Mouse (Mus musculus) MEL (cell line): ENCODE results near the gene Ccdc40. TPM values are rescaled to one million over a fixed set of nuclear protein-coding genes. Genes with fewer than 3 reads are reported as not detected.

Source experiments
- DNase-seq: peaks from one replicate; pipeline ENCODE4 v3.0.0; 2011; ENCODE audit warnings: low read depth, low spot score
- H3K27ac ChIP-seq: 2 replicates; pipeline ENCODE4 v1.5.1; 2012; ENCODE audit warnings: low read depth, mild to moderate bottlenecking, control low read depth, low read length, moderate library complexity; ENCODE audit not compliant: control insufficient read depth
- H3K27me3 ChIP-seq, 2 experiments: fragments of 150-350 bp in 1 of 2; sonication (generic) in 1 of 2; 2 replicates each; pipeline ENCODE4 v1.6.1; 2012; ENCODE audit warnings: low read length in 2 of 2, mild to moderate bottlenecking in 2 of 2, improper control_type of control experiment in 1 of 2, moderate library complexity in 1 of 2; ENCODE audit not compliant: insufficient read depth in 2 of 2, control insufficient read depth in 1 of 2
- H3K36me3 ChIP-seq, 2 experiments: 2 replicates each; pipeline ENCODE4 v1.6.1; 2012 to 2014; ENCODE audit warnings: low read length in 2 of 2, improper control_type of control experiment in 1 of 2, inconsistent platforms in 1 of 2, mild to moderate bottlenecking in 1 of 2; ENCODE audit not compliant: insufficient read depth in 2 of 2, control insufficient read depth in 1 of 2
- H3K4me1 ChIP-seq, 2 experiments: fragments of 150-350 bp in 1 of 2; sonication (generic) in 1 of 2; 2 replicates each; pipeline ENCODE4 v1.6.1; 2012; ENCODE audit warnings: low read length in 2 of 2, improper control_type of control experiment in 1 of 2, mild to moderate bottlenecking in 1 of 2; ENCODE audit not compliant: insufficient read depth in 2 of 2, control insufficient read depth in 1 of 2
- H3K4me3 ChIP-seq, 2 experiments: fragments of 150-350 bp in 1 of 2; sonication (generic) in 1 of 2; 2 replicates each; pipeline ENCODE4 v1.5.1; 2012; ENCODE audit warnings: low read depth in 2 of 2, low read length in 2 of 2, mild to moderate bottlenecking in 2 of 2, moderate library complexity in 2 of 2, control low read depth in 1 of 2, improper control_type of control experiment in 1 of 2; ENCODE audit not compliant: control insufficient read depth in 1 of 2, insufficient read depth in 1 of 2
- H3K79me2 ChIP-seq: 2 replicates; pipeline ENCODE4 v1.6.1; 2012; ENCODE audit warnings: mild to moderate bottlenecking, low read length, moderate library complexity; ENCODE audit not compliant: control insufficient read depth, poor library complexity, insufficient read depth
- H3K9ac ChIP-seq: 2 replicates; pipeline ENCODE4 v1.6.1; 2012; ENCODE audit warnings: low read depth, mild to moderate bottlenecking, control low read depth, low read length, moderate library complexity; ENCODE audit not compliant: control insufficient read depth, poor library complexity, severe bottlenecking
- H3K9me3 ChIP-seq: fragments of 150-350 bp; sonication (generic); replicated peaks from 2 replicates; pipeline ENCODE4 v1.6.1; 2012; ENCODE audit warnings: mild to moderate bottlenecking, low read length, improper control_type of control experiment, moderate library complexity; ENCODE audit not compliant: insufficient read depth
- CTCF ChIP-seq, 3 experiments: IDR thresholded peaks in 2 of 3; conservative IDR thresholded peaks in 1 of 3; 2 replicates each; pipeline ENCODE4 v1.5.1; 2011 to 2012; ENCODE audit warnings: low read length in 3 of 3, low read depth in 2 of 3, mild to moderate bottlenecking in 2 of 3, improper control_type of control experiment in 1 of 3, inconsistent platforms in 1 of 3, mixed read lengths in 1 of 3, moderate library complexity in 1 of 3; ENCODE audit not compliant: control insufficient read depth in 1 of 3, insufficient read depth in 1 of 3, poor library complexity in 1 of 3, severe bottlenecking in 1 of 3
- ETS1 ChIP-seq: IDR thresholded peaks from 2 replicates; pipeline ENCODE4 v1.6.1; 2012; ENCODE audit warnings: low read depth, mild to moderate bottlenecking, inconsistent platforms, low read length, improper control_type of control experiment, moderate library complexity
- GABPA ChIP-seq: IDR thresholded peaks from 2 replicates; pipeline ENCODE4 v1.6.1; 2012; ENCODE audit warnings: low read depth, mild to moderate bottlenecking, inconsistent platforms, low read length, improper control_type of control experiment, moderate library complexity
- GATA1 ChIP-seq: IDR thresholded peaks from 2 replicates; pipeline ENCODE4 v1.6.1; 2011; ENCODE audit warnings: low read depth, low read length, improper control_type of control experiment
- JUND ChIP-seq: IDR thresholded peaks from 2 replicates; pipeline ENCODE4 v1.6.1; 2011; ENCODE audit warnings: low read depth, mild to moderate bottlenecking, improper control_type of control experiment, low read length
- KAT2A ChIP-seq: conservative IDR thresholded peaks from 2 replicates; pipeline ENCODE4 v1.6.1; 2012; ENCODE audit warnings: low read depth, low read length, improper control_type of control experiment, inconsistent platforms
- MAX ChIP-seq: IDR thresholded peaks from 2 replicates; pipeline ENCODE4 v1.6.1; 2011; ENCODE audit warnings: low read length, improper control_type of control experiment
- MEF2A ChIP-seq: IDR thresholded peaks from 2 replicates; pipeline ENCODE4 v1.6.1; 2014; ENCODE audit warnings: low read depth, mild to moderate bottlenecking, inconsistent platforms, low read length, improper control_type of control experiment; ENCODE audit not compliant: poor library complexity, insufficient replicate concordance, severe bottlenecking; ENCODE audit errors: extremely low read depth
- MXI1 ChIP-seq: IDR thresholded peaks from 2 replicates; pipeline ENCODE4 v1.6.1; 2011; ENCODE audit warnings: mild to moderate bottlenecking, low read depth, low read length, improper control_type of control experiment
- MYC ChIP-seq: IDR thresholded peaks from 2 replicates; pipeline ENCODE4 v1.6.1; 2011; ENCODE audit warnings: low read depth, mild to moderate bottlenecking, low read length, improper control_type of control experiment, moderate library complexity
- POLR2AphosphoS2 ChIP-seq: IDR thresholded peaks from 2 replicates; pipeline ENCODE4 v1.6.1; 2011; ENCODE audit warnings: low read length, improper control_type of control experiment
- RAD21 ChIP-seq: IDR thresholded peaks from 2 replicates; pipeline ENCODE4 v1.6.1; 2011; ENCODE audit warnings: mild to moderate bottlenecking, low read depth, low read length, improper control_type of control experiment
- RCOR1 ChIP-seq: IDR thresholded peaks from 2 replicates; pipeline ENCODE4 v1.6.1; 2012; ENCODE audit warnings: low read depth, mild to moderate bottlenecking, inconsistent platforms, low read length, improper control_type of control experiment
- SIN3A ChIP-seq: IDR thresholded peaks from 2 replicates; pipeline ENCODE4 v1.6.1; 2012; ENCODE audit warnings: low read length, improper control_type of control experiment, inconsistent platforms
- SMC3 ChIP-seq: IDR thresholded peaks from 2 replicates; pipeline ENCODE4 v1.6.1; 2011; ENCODE audit warnings: low read depth, low read length, improper control_type of control experiment
- TAL1 ChIP-seq: IDR thresholded peaks from 2 replicates; pipeline ENCODE4 v1.6.1; 2012; ENCODE audit warnings: mild to moderate bottlenecking, inconsistent platforms, low read length, moderate library complexity, mixed read lengths
- TCF12 ChIP-seq: IDR thresholded peaks from 2 replicates; pipeline ENCODE4 v1.6.1; 2014; ENCODE audit warnings: low read depth, mild to moderate bottlenecking, inconsistent platforms, low read length, improper control_type of control experiment, moderate library complexity
- USF2 ChIP-seq, 2 experiments: IDR thresholded peaks; 2 replicates each; pipeline ENCODE4 v1.6.1; 2011 to 2012; ENCODE audit warnings: improper control_type of control experiment in 2 of 2, low read length in 2 of 2, borderline replicate concordance in 1 of 2, inconsistent platforms in 1 of 2, low read depth in 1 of 2, mild to moderate bottlenecking in 1 of 2; ENCODE audit not compliant: insufficient read depth in 1 of 2
- ZC3H11A ChIP-seq: IDR thresholded peaks from 2 replicates; pipeline ENCODE4 v1.6.1; 2012; ENCODE audit warnings: low read depth, mild to moderate bottlenecking, inconsistent platforms, low read length, improper control_type of control experiment
- ZMIZ1 ChIP-seq: IDR thresholded peaks from 2 replicates; pipeline ENCODE4 v1.6.1; 2012; ENCODE audit warnings: low read depth, mild to moderate bottlenecking, inconsistent platforms, low read length, improper control_type of control experiment, moderate library complexity
- polyA plus RNA-seq, 2 experiments: library from polyadenylated mRNA; stranded (reverse) in 1 of 2; unstranded in 1 of 2; fragments of >175 nt in 1 of 2; fragments of >200 nt in 1 of 2; gene quantifications; 2 replicates each; pipeline versions ENCODE4 v1.2.1 to v1.2.4; 2012; ENCODE audit warnings: low replicate concordance in 2 of 2, low read depth in 1 of 2; ENCODE audit not compliant: insufficient read length in 2 of 2, insufficient read depth in 1 of 2, missing spikeins in 1 of 2
- total RNA-seq: library from RNA; depleted of rRNA; stranded (reverse); fragments of 300-350 nt; gene quantifications from 2 replicates; pipeline ENCODE4 v1.2.3, GENCODE M21; 2012

The Ccdc40 gene
- total and polyA plus RNA-seq, 3 experiments, result 0.46 to 1.9 TPM; not detected in 1

GRCm38 (mm10) chr11:119304904-119305712, 76.7 kb downstream of the Ccdc40 start:
- no peaks in the 10 kb centered on the region for H3K36me3 ChIP-seq
- H3K4me1 ChIP-seq, result peaks cover 0 to 7% of the 10 kb centered on the region in 2 experiments; a peak in 1 of 4 replicates
- no peaks in the 10 kb centered on the region for H3K79me2 ChIP-seq
- H3K27ac ChIP-seq, result no peak overlapping the region
- peak; percentile 84 for DNase-seq
- TF ChIP-seq RCOR1 (no peak), MYC (no peak), USF2 (IDR thresholded peaks at IDR 0.05; ENCODE audit: borderline replicate concordance in 1 of 2, insufficient read depth in 1 of 2, low read depth in 1 of 2, low read length in 2 of 2) (no peak), RAD21 (peak; percentile 70), MEF2A (no peak), POLR2AphosphoS2 (no peak), KAT2A (no peak), MXI1 (no peak), MAX (no peak), TCF12 (no peak), GABPA (no peak), ZMIZ1 (no peak), SMC3 (peak; percentile 84), ZC3H11A (peak; percentile 46), CTCF (IDR thresholded peaks at IDR 0.05 in 2 of 3, conservative IDR thresholded peaks at IDR 0.05 in 1 of 3; ENCODE audit: control insufficient read depth in 1 of 3, insufficient read depth in 1 of 3, low read depth in 2 of 3, low read length in 3 of 3, poor library complexity in 1 of 3, severe bottlenecking in 1 of 3) (peak; percentile 83 to 91 (median 84)), ETS1 (no peak), GATA1 (no peak), SIN3A (no peak), TAL1 (no peak), JUND (no peak)
- no peak overlapping the region for H3K9ac ChIP-seq
- H3K4me3 ChIP-seq, result no peak overlapping the region
- no peaks in the 10 kb centered on the region for H3K9me3 ChIP-seq
- peaks cover 8 to 16% of the 10 kb centered on the region in 2 experiments; a peak in 3 of 4 replicates for H3K27me3 ChIP-seq
